Mouse (Mus musculus): ENCODE results near the gene Hlcs. TPM values are rescaled to one million over a fixed set of nuclear protein-coding genes. Genes with fewer than 3 reads are reported as not detected.

Gene Hlcs
- polyA plus RNA-seq, 1 experiment, result 7.5 TPM

- WGBS, result 68% methylated on average over 5 of the region's 5 CpGs
- no peak for TF ChIP-seq POLR2A (IDR thresholded peaks at IDR 0.05; ENCODE audit: borderline replicate concordance, control insufficient read depth, low read depth, low read length)
- TF ChIP-seq CTCF (IDR thresholded peaks at IDR 0.05; ENCODE audit: control insufficient read depth, insufficient read depth, low read length), result no peak
- H3K4me1 ChIP-seq (ENCODE audit: control insufficient read depth, insufficient read depth, low read length), result no peaks in the 10 kb centered on the region; the same call in 1 of the 2 replicates
Measured at GRCm38 (mm10) chr16:94317752-94318151, 4.4 kb upstream of the Hlcs start.

GRCm38 (mm10) chr16:94315215-94315614 lies 1.8 kb upstream of the Hlcs start:
- Histone ChIP-seq H3K4me1 (ENCODE audit: control insufficient read depth, insufficient read depth, low read length) (no peaks in the 10 kb centered on the region; the same call in 1 of the 2 replicates), H3K27ac (ENCODE audit: control insufficient read depth, insufficient read depth, low read depth, low read length, poor library complexity) (no peak overlapping the region), H3K4me3 (replicated peaks; ENCODE audit: control insufficient read depth, low read depth, low read length) (no peak overlapping the region)
- WGBS, result 51% methylated on average over 1 of the region's 1 CpGs
- no peak for TF ChIP-seq POLR2A (IDR thresholded peaks at IDR 0.05; ENCODE audit: borderline replicate concordance, control insufficient read depth, low read depth, low read length)
- no peak for TF ChIP-seq CTCF (IDR thresholded peaks at IDR 0.05; ENCODE audit: control insufficient read depth, insufficient read depth, low read length)

More at GRCm38 (mm10) chr16:94317752-94318151, 4.4 kb upstream of the Hlcs start:
- H3K27ac ChIP-seq (ENCODE audit: control insufficient read depth, insufficient read depth, low read depth, low read length, poor library complexity), result no peak overlapping the region
- H3K4me3 ChIP-seq (replicated peaks; ENCODE audit: control insufficient read depth, low read depth, low read length), result no peak overlapping the region

- no peak overlapping the region for H3K27ac ChIP-seq (ENCODE audit: control insufficient read depth, insufficient read depth, low read depth, low read length, poor library complexity)
- no peak for TF ChIP-seq CTCF (IDR thresholded peaks at IDR 0.05; ENCODE audit: control insufficient read depth, insufficient read depth, low read length)
- no peak for TF ChIP-seq POLR2A (IDR thresholded peaks at IDR 0.05; ENCODE audit: borderline replicate concordance, control insufficient read depth, low read depth, low read length)
- H3K4me3 ChIP-seq (replicated peaks; ENCODE audit: control insufficient read depth, low read depth, low read length), result no peak overlapping the region
- 91% methylated on average over 5 of the region's 5 CpGs for WGBS
- no peaks in the 10 kb centered on the region; the same call in 1 of the 2 replicates for H3K4me1 ChIP-seq (ENCODE audit: control insufficient read depth, insufficient read depth, low read length)
Measured at GRCm38 (mm10) chr16:94314626-94315025, 1.3 kb upstream of the Hlcs start.

- peak overlapping the region; percentile 74 for H3K4me3 ChIP-seq (replicated peaks; ENCODE audit: control insufficient read depth, low read depth, low read length)
- no peaks in the 10 kb centered on the region; the same call in 1 of the 2 replicates for H3K4me1 ChIP-seq (ENCODE audit: control insufficient read depth, insufficient read depth, low read length)
- 0% methylated on average over 20 of the region's 20 CpGs for whole genome bisulfite sequencing
- TF ChIP-seq POLR2A (IDR thresholded peaks at IDR 0.05; ENCODE audit: borderline replicate concordance, control insufficient read depth, low read depth, low read length), result 0 out of 2 replicates have a peak, but pooled peaks have one; percentile 37
- no peak for TF ChIP-seq CTCF (IDR thresholded peaks at IDR 0.05; ENCODE audit: control insufficient read depth, insufficient read depth, low read length)
- peak overlapping the region; percentile 85 for H3K27ac ChIP-seq (ENCODE audit: control insufficient read depth, insufficient read depth, low read depth, low read length, poor library complexity)
Measured at GRCm38 (mm10) chr16:94312663-94313228, 625 bp downstream of the Hlcs start.

DNA sequence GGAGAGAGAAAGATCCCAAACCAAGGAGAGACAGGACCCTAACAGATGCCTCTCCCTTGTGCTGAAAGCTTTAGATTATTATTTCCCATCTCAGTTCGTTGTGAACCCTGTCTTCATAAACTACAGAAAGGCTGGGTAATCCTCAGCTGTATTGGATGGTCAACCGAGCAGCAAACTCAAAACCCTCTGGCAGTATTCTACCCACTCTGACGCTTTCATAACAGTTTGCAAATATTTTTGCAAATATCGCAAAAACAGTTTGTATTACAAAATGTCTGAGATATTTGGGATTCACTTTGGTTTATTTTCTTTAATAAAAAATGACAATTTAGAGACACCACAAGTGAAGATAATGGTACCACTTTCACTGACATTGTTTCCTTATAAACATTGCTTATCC lies 1.4 kb downstream of the Hlcs start:
- H3K4me1 ChIP-seq (ENCODE audit: control insufficient read depth, insufficient read depth, low read length), result no peaks in the 10 kb centered on the region; the same call in 1 of the 2 replicates
- TF ChIP-seq CTCF (IDR thresholded peaks at IDR 0.05; ENCODE audit: control insufficient read depth, insufficient read depth, low read length), result no peak
- no peak for TF ChIP-seq POLR2A (IDR thresholded peaks at IDR 0.05; ENCODE audit: borderline replicate concordance, control insufficient read depth, low read depth, low read length)
- no peak overlapping the region for H3K4me3 ChIP-seq (replicated peaks; ENCODE audit: control insufficient read depth, low read depth, low read length)
- no peak overlapping the region for H3K27ac ChIP-seq (ENCODE audit: control insufficient read depth, insufficient read depth, low read depth, low read length, poor library complexity)
- 77% methylated on average over 4 of the region's 4 CpGs for WGBS

- H3K4me1 ChIP-seq (ENCODE audit: control insufficient read depth, insufficient read depth, low read length), result no peaks in the 10 kb centered on the region; the same call in 1 of the 2 replicates
- no peak for TF ChIP-seq CTCF (IDR thresholded peaks at IDR 0.05; ENCODE audit: control insufficient read depth, insufficient read depth, low read length)
- TF ChIP-seq POLR2A (IDR thresholded peaks at IDR 0.05; ENCODE audit: borderline replicate concordance, control insufficient read depth, low read depth, low read length), result no peak
- no peak overlapping the region for H3K27ac ChIP-seq (ENCODE audit: control insufficient read depth, insufficient read depth, low read depth, low read length, poor library complexity)
- WGBS, result 75% methylated on average over 1 of the region's 1 CpGs
- H3K4me3 ChIP-seq (replicated peaks; ENCODE audit: control insufficient read depth, low read depth, low read length), result no peak overlapping the region
Measured at GRCm38 (mm10) chr16:94311416-94311815, 2.0 kb downstream of the Hlcs start.

GRCm38 (mm10) chr16:94309025-94309424 lies 4.3 kb downstream of the Hlcs start:
- TF ChIP-seq CTCF (IDR thresholded peaks at IDR 0.05; ENCODE audit: control insufficient read depth, insufficient read depth, low read length) (no peak), POLR2A (IDR thresholded peaks at IDR 0.05; ENCODE audit: borderline replicate concordance, control insufficient read depth, low read depth, low read length) (no peak)
- whole genome bisulfite sequencing, result 92% methylated on average over 4 of the region's 4 CpGs
- no peaks in the 10 kb centered on the region; the same call in 1 of the 2 replicates for H3K4me1 ChIP-seq (ENCODE audit: control insufficient read depth, insufficient read depth, low read length)
- no peak overlapping the region for H3K4me3 ChIP-seq (replicated peaks; ENCODE audit: control insufficient read depth, low read depth, low read length)
- no peak overlapping the region for H3K27ac ChIP-seq (ENCODE audit: control insufficient read depth, insufficient read depth, low read depth, low read length, poor library complexity)

DNA sequence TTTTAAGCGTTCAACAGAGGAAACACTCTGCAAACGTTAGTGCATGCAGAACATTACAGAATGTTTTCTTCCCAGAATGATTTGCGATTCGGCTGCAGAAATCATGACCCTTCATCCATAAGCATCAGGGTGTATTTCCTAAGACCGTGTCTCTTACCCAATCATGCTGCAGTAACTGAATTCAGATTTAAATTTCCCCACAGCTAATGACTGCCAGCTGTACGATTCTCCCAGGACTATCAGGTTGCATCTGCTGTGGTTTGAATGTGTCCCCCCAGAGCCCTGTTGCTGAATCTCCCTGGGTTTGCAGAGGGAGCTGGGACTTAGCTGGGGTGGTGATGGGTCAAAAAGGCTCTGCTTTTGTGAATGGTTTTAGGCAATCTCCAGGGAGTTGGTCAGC lies 5.4 kb downstream of the Hlcs start:
- Histone ChIP-seq H3K4me1 (ENCODE audit: control insufficient read depth, insufficient read depth, low read length) (no peaks in the 10 kb centered on the region), H3K4me3 (replicated peaks; ENCODE audit: control insufficient read depth, low read depth, low read length) (no peak overlapping the region), H3K27ac (ENCODE audit: control insufficient read depth, insufficient read depth, low read depth, low read length, poor library complexity) (no peak overlapping the region)
- TF ChIP-seq CTCF (IDR thresholded peaks at IDR 0.05; ENCODE audit: control insufficient read depth, insufficient read depth, low read length), result no peak
- no peak for TF ChIP-seq POLR2A (IDR thresholded peaks at IDR 0.05; ENCODE audit: borderline replicate concordance, control insufficient read depth, low read depth, low read length)
- 40% methylated on average over 6 of the region's 6 CpGs for WGBS

Measured in bone marrow, adult 2 months (tissue).